Mouse (Mus musculus): ENCODE results near the gene Ccdc103.

Ccdc103 gene

GRCm38 (mm10) chr11:102893015-102893651 is 12.1 kb downstream of the Ccdc103 start:
- DNase-seq: peak; percentile 69 to 70

GRCm38 (mm10) chr11:102894716-102895115 is 13.7 kb downstream of the Ccdc103 start:
- DNase-seq: no peak

- no peak for DNase-seq
Measured at GRCm38 (mm10) chr11:102895779-102896178, 14.8 kb downstream of the Ccdc103 start.

GRCm38 (mm10) chr11:102896641-102897040 is 15.6 kb downstream of the Ccdc103 start:
- no peak for DNase-seq

GRCm38 (mm10) chr11:102898408-102898807 is 17.4 kb downstream of the Ccdc103 start:
- DNase-seq: peak; percentile 77 to 79

- DNase-seq: peak; percentile 87 to 88
Measured at GRCm38 (mm10) chr11:102900763-102901162, 19.8 kb downstream of the Ccdc103 start, which contains the start of gene Gfap. TSS of gene Gfap (minus strand) at chr11:102900912.

DNA sequence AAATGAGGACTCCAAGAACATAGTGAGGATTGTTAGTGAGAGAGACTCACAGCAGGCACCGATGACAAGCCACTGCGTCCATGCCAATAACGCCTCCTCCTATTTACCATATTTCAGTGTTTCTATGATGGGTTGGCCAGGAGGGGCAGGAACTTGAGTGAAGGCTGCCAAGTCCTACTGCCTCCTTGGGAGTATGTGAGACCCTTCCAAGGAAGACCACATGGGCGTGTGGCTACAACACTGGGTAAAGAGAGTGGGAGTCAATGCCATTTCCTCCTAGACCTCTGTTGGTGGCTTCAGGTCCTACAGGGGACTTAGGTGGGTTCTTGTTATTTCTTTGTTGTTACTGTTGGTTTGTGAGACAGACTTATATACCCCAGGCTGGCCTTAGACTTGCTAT is 20.2 kb downstream of the Ccdc103 start:
- no peak for DNase-seq

GRCm38 (mm10) chr11:102902107-102902506 is 21.1 kb downstream of the Ccdc103 start:
- no peak for DNase-seq

- no peak for DNase-seq
Measured at GRCm38 (mm10) chr11:102903654-102904053, 22.6 kb downstream of the Ccdc103 start.

DNA sequence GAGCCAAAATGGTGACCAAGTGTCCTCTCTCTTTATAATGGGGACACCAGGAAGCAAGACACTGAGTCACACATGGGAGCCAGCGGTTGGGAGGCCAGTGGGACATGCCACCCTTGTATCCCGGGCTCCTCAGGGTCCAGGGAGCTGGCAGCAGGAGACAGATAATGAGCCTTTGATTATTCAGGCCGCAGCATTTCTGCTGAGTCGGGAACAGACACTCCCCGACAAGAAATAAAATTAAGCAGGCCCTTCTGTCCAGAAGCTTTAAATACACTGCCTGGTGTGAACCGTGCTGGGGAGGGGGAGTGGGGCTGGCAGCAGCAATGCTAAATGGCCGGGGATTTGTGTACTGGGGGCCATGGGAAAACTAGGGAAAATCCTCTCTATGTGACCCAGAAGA is 30.4 kb downstream of the Ccdc103 start:
- no peak for DNase-seq

DNA sequence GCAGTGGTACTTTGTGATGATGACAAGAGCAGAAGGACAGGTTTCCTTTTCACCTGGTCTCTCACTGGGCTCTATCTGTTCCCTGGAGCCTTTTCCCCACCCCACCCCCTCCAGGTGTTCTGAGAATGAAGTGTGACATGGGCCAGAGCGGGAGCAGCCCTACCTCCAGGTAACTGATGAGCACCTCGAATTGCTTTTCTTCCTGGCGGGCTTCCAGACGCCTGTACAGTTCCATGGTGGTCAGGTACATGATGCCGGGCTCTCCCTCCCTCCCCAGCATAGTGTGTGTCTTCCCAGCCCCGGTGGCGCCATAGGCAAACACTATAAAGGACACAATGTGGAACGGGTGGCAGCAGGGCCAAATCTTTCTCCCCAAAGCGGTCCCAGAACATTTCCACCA is 34.4 kb downstream of the Ccdc103 start:
- DNase-seq: no peak

DNA sequence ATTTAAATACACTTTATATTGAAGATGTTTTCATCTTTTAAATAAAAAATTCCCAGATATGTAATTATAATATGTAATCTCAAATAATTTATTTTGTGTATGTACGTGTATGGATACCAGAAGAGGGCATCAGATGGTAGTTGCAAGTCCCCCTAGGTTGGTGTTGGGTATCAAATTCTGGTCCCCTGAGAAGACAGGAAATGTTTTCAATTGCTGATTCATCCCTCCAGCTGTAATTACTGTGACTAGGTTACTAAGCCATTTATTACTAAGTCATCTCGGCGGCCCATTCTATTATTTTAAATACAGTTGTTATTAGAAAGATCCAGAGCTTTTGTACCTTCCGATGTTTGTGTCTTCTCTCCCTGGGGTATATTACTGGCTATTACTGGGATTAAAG is 37.1 kb downstream of the Ccdc103 start:
- no peak for DNase-seq

DNA sequence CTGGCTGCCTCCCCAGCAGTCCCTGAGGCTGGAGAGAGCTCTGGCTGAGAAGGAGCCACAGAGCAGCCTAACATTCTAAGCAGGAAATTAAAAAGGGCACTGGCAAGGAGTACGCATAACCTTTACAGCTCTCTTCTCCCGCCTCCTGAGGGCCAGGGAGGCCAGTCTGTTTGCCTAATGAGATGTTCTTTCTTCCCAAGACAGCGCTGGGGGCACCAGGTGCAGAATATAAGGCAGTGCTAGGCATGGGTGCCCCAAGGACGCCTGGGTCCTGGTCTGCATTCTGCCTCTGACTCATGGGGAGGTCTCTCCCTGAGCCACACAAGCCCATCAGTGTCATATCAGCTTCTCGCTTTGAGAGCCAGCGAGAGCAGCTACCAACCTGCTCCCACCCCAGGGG is 40.5 kb downstream of the Ccdc103 start:
- DNase-seq: no peak

DNA sequence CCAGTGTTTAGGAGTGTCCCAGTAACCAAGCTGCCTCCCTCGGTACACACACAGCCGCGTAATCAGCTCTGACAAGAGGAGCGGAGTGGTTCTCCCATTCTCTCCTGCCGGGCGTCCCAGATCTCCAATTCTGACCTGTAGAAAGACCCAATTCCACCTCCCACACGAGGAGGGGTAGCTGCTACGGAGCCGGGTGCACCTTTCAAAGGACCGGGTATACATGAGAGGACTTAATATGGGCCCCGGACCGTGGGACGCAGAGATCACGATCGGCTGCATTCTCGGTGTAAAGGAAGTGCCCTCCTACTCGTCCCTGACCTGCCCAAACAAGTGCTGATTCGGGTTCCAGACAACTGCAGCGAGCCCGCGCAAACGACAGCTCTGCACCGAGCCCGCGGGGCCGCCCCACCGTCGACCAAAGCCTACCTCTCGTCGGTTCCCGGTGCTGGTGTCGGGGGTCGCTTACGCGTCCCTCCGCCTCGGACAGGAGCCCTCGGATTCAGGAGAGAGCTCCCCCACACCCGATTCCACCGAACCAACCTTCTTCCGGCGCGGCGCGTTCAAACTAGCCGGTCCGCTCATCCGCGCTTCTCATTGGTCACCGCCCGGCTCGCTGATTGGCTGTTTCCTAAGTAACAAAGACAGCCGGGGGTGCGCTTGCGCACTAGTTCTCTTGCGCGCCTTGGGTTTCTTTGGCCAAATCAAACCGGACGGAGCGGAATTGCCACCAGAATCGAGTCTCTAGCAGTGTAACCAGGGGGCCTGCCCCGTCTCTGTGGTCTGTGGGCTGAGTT is 43.8 kb downstream of the Ccdc103 start, which contains the start of gene Kif18b:
TSS of gene Kif18b (minus strand) at position 568 of the 794 bp plus-strand sequence.
- DNase-seq: peak; percentile 92 to 94

DNA sequence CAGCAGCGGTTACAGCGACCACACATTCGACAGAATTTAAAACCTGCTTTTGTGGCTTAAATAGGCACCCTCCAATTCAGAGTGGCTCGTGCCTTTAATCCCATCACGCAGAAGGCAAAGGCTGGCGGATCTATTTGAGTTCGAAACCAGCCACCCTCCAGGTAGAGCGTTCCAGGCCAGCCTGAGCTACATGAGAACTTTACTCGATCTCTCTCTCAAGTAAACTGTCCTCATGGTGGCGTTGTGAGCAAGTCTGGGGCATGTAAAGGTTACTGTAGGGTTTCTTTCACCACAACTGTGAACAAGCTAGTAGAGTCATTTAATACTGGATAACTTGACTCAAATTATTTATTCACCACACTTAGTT is 44.3 kb downstream of the Ccdc103 start:
- DNase-seq: no peak

DNA sequence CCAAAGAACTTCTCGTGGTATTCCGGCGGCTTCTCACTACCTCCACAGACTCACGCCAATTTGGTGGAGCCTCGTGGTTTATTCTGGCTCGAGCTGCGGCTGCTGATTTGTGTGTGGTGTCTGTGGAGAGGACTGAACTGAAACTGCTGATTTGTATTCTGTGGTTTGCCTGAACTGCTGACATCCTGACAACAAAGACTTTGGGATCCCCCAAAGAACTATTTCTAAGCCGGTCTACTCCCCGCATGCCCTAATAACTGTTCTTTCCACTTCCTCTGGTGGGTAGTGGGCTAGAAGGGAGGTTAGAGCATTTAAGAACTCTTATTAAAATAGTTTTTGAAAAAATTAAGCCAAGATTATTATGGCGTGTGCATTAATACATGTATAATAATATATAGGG is 49.7 kb downstream of the Ccdc103 start:
- no peak for DNase-seq

All from cerebellum, postnatal 36 days (tissue).